Mouse (Mus musculus): Measurements from ENCODE around the gene Mesp2.

DNA sequence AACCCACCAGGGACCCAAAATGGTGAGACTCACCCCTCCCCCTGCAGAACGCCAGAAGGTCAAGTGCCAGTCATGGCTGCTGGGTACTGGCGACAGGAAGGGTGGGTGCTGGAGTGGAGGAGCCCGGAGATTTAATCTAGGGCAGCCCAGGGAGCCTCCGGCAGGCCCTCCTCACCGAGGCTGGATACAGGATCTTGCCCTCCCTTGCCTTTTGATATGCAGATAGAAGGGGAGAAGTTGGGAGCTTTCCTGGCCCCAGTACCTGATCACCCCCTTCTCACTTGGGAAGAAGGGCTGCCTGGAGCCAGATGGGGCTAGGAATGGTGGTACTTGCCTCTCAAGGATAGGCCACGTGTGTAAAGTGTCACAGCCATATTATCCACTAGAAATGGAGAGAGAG, 7.8 kb downstream of the Mesp2 start:
- TF ChIP-seq POLR2A (IDR thresholded peaks at IDR 0.05; ENCODE audit: low read depth, low read length) (no peak), CTCF (IDR thresholded peaks at IDR 0.05; ENCODE audit: extremely low read depth, insufficient read length, insufficient replicate concordance, low read depth, low read length) (no peak)

Measured in small intestine, adult 2 months (tissue).